Mouse (Mus musculus) forebrain, embryonic 10.5 days (tissue): Measurements from ENCODE around the gene Runx2. TPM values are rescaled to one million over a fixed set of nuclear protein-coding genes. Genes with fewer than 3 reads are reported as not detected.

ENCODE experiments used
- DNase-seq: peaks from one replicate; pipeline ENCODE4 v3.0.0-alpha.2; 2017; ENCODE audit warnings: low spot score; ENCODE audit errors: extremely low spot score
- H3K27ac ChIP-seq: fragments of 300-500 bp; sonication (generic); 2 replicates; pipeline ENCODE4 v1.5.1; 2016; ENCODE audit warnings: mild to moderate bottlenecking
- H3K27me3 ChIP-seq: fragments of 300-500 bp; sonication (generic); 2 replicates; pipeline ENCODE4 v1.6.1; 2016; ENCODE audit warnings: mild to moderate bottlenecking; ENCODE audit not compliant: poor library complexity, severe bottlenecking
- H3K36me3 ChIP-seq: fragments of 300-500 bp; sonication (generic); replicated peaks from 2 replicates; pipeline ENCODE4 v1.6.1; 2016; ENCODE audit warnings: mild to moderate bottlenecking, moderate library complexity
- H3K4me1 ChIP-seq: fragments of 300-500 bp; sonication (generic); 2 replicates; pipeline ENCODE4 v1.6.1; 2016
- H3K4me3 ChIP-seq: fragments of 300-500 bp; sonication (generic); 2 replicates; pipeline ENCODE4 v1.5.1; 2016; ENCODE audit warnings: mild to moderate bottlenecking, moderate library complexity
- H3K9me3 ChIP-seq: fragments of 300-500 bp; sonication (generic); 2 replicates; pipeline ENCODE4 v1.6.1; 2016; ENCODE audit warnings: mild to moderate bottlenecking, moderate library complexity
- WGBS: fragments of 180-500 bp; shearing (Covaris S2); methylation state at CpG from one replicate; pipeline ENCODE4 v1.1.7; 2016; 5-methylcytosine and 5-hydroxymethylcytosine counted together
- polyA plus RNA-seq: library from polyadenylated mRNA; unstranded; fragments of >200 nt; fragmentation: Nextera tagmentation; extraction: Ambion mirVana; gene quantifications from 2 replicates; pipeline ENCODE4 v1.2.1, GENCODE M21; 2016

The Runx2 gene
- 0.27 and 0.30 TPM in 2 replicates for polyA plus RNA-seq

DNA sequence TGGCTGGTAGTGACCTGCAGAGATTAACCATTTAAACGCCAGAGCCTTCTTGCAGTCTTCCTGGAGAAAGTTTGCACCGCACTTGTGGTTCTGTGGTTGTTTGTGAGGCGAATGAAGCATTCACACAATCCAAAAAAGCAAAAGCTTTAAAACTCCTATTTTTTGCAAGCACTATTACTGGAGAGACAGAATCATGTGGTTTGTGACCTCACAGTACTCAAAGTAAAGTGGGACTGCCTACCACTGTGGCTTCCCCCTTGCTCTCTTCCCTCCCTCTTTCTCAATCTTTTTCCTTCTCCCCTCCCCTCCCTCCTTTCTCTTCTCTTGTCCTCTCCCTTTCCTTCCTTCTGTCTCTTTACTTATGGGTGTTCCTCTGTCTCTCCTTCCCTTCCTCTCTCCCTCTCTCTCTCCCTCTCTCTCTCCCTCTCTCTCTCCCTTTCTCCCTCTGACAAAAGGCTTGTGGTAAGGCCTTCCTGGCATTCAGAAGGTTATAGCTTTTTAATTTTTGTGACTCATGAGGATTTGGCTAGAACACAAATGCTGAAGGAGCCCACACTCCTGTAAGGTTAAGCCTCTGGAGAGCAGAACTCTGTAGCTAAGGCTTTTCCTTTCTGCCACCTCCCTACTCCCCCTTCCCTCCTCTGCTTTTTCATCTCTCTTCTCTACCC is at the start of gene Runx2:
Gene Runx2, minus strand, starts transcription at position 290 of the 668 bp plus-strand sequence.
- DNase-seq = no peak
- Histone ChIP-seq H3K4me3 (no peak within 1 kb of the TSS), H3K27ac (no peak within 1 kb of the TSS), H3K9me3 (no peaks in the 10 kb centered on the region), H3K36me3 (no peaks in the 10 kb centered on the region), H3K4me1 (peaks cover 14% of the 10 kb centered on the region), H3K27me3 (no peaks in the 10 kb centered on the region)
- WGBS = 21% methylated on average over 3 of the region's 3 CpGs

- WGBS = 93% methylated on average over 6 of the region's 6 CpGs
- H3K4me1 ChIP-seq = no peaks in the 10 kb centered on the region
- no peak for DNase-seq
- H3K27ac ChIP-seq = no peak overlapping the region
- no peaks in the 10 kb centered on the region for H3K27me3 ChIP-seq
- no peaks in the 10 kb centered on the region for H3K9me3 ChIP-seq
- H3K36me3 ChIP-seq = no peaks in the 10 kb centered on the region
- no peak overlapping the region for H3K4me3 ChIP-seq
These were observed 48.6 kb upstream of the Runx2 start for GRCm38 (mm10) chr17:44863165-44863564.

GRCm38 (mm10) chr17:44842184-44842583 is 27.6 kb upstream of the Runx2 start:
- Histone ChIP-seq H3K27ac (no peak overlapping the region), H3K36me3 (no peaks in the 10 kb centered on the region), H3K4me3 (no peak overlapping the region), H3K9me3 (no peaks in the 10 kb centered on the region), H3K4me1 (no peaks in the 10 kb centered on the region), H3K27me3 (no peaks in the 10 kb centered on the region)
- WGBS = 90% methylated on average over 4 of the region's 4 CpGs
- DNase-seq = no peak

DNA sequence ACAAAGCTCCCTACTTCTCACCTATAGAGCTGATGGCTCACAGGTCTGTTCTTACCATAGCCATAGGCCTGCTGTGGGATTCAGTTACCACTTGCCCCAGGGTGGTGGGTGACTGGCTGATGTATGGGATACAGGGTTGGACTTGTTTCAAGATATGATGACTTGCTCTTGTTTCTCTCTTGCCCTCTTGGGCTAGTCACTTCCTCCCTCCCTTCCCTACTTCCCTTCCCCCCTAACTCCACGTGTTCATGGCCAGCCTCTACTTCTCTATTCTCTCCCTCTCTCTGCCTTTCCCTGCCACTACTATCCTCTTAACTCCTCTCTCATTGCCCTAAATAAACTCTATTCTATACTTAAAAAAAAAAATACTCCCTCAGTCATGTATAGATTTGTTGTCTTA is 16.6 kb upstream of the Runx2 start:
- Histone ChIP-seq H3K27me3 (no peaks in the 10 kb centered on the region), H3K36me3 (no peaks in the 10 kb centered on the region), H3K9me3 (no peaks in the 10 kb centered on the region), H3K4me3 (no peak overlapping the region), H3K27ac (no peak overlapping the region), H3K4me1 (no peaks in the 10 kb centered on the region)
- WGBS = 64% methylated on average over 1 of the region's 1 CpGs
- DNase-seq = no peak

- no peak for DNase-seq
- Histone ChIP-seq H3K9me3 (no peaks in the 10 kb centered on the region), H3K4me1 (no peaks in the 10 kb centered on the region), H3K36me3 (no peaks in the 10 kb centered on the region), H3K27me3 (no peaks in the 10 kb centered on the region), H3K27ac (no peak overlapping the region), H3K4me3 (no peak overlapping the region)
- 91% methylated on average over 3 of the region's 3 CpGs for WGBS
These were observed 15.0 kb upstream of the Runx2 start for GRCm38 (mm10) chr17:44829587-44829986.

GRCm38 (mm10) chr17:44827964-44828363 is 13.4 kb upstream of the Runx2 start:
- Histone ChIP-seq H3K4me1 (no peaks in the 10 kb centered on the region), H3K4me3 (no peak overlapping the region), H3K9me3 (no peaks in the 10 kb centered on the region), H3K36me3 (no peaks in the 10 kb centered on the region), H3K27me3 (no peaks in the 10 kb centered on the region), H3K27ac (no peak overlapping the region)
- DNase-seq = no peak
- 86% methylated on average over 4 of the region's 4 CpGs for WGBS

GRCm38 (mm10) chr17:44827124-44827523 is 12.5 kb upstream of the Runx2 start:
- H3K36me3 ChIP-seq = no peaks in the 10 kb centered on the region
- 87% methylated on average over 3 of the region's 3 CpGs for WGBS
- no peak overlapping the region for H3K4me3 ChIP-seq
- H3K27me3 ChIP-seq = no peaks in the 10 kb centered on the region
- no peak for DNase-seq
- H3K4me1 ChIP-seq = no peaks in the 10 kb centered on the region
- H3K9me3 ChIP-seq = no peaks in the 10 kb centered on the region
- no peak overlapping the region for H3K27ac ChIP-seq

DNA sequence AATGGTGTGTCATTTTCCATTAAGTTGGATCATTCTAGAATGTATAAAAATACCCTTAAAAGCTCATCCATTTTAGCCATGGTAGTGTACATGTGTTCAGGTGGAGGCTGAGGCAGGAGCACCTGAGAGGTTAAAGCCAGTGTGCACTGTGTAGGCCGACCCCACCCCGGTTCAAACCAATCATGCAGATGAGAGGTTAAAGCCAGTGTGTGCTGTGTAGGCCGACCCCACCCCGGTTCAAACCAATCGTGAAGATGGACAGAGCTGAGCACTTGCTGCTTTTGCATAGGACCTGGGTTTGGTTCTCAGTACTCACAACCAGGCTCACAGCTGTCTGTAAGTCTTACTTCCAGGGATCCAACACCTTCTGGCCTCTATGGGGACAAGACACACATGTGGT is 7.3 kb upstream of the Runx2 start:
- Histone ChIP-seq H3K9me3 (no peaks in the 10 kb centered on the region), H3K4me1 (no peaks in the 10 kb centered on the region), H3K27me3 (no peaks in the 10 kb centered on the region), H3K4me3 (no peak overlapping the region), H3K36me3 (no peaks in the 10 kb centered on the region), H3K27ac (no peak overlapping the region)
- 85% methylated on average over 5 of the region's 5 CpGs for WGBS
- no peak for DNase-seq

GRCm38 (mm10) chr17:44819816-44820215 is 5.2 kb upstream of the Runx2 start:
- no peaks in the 10 kb centered on the region for H3K9me3 ChIP-seq
- 85% methylated on average over 4 of the region's 4 CpGs for WGBS
- H3K27ac ChIP-seq = no peak overlapping the region
- no peaks in the 10 kb centered on the region for H3K27me3 ChIP-seq
- no peak overlapping the region for H3K4me3 ChIP-seq
- no peak for DNase-seq
- H3K4me1 ChIP-seq = peaks cover 5% of the 10 kb centered on the region
- H3K36me3 ChIP-seq = no peaks in the 10 kb centered on the region

DNA sequence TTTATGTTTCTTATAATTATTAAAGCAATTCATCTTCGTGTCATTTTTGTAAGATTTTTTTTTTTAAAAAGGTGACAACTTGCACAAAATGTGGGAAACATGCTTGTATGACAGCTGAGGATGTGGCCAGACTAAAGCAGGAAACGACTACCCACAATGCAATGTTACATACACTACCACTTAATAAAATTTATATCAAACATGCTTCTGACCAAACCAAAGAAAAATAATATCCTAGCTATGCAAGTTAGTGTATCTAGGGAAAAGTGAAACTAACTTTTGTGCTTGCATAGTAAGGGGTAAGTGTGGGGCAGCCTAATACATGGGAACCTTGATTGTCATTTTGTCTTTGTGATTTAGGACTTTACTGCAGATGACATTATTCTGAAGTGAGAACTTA is 4.2 kb upstream of the Runx2 start:
- 89% methylated on average over 2 of the region's 2 CpGs for WGBS
- Histone ChIP-seq H3K4me1 (peaks cover 14% of the 10 kb centered on the region), H3K36me3 (no peaks in the 10 kb centered on the region), H3K27ac (no peak overlapping the region), H3K4me3 (no peak overlapping the region), H3K9me3 (no peaks in the 10 kb centered on the region), H3K27me3 (no peaks in the 10 kb centered on the region)
- no peak for DNase-seq

- H3K4me1 ChIP-seq = no peaks in the 10 kb centered on the region
- H3K4me3 ChIP-seq = no peak overlapping the region
- DNase-seq = no peak
- H3K27ac ChIP-seq = no peak overlapping the region
- H3K27me3 ChIP-seq = no peaks in the 10 kb centered on the region
- WGBS = 86% methylated on average over 1 of the region's 1 CpGs
- H3K36me3 ChIP-seq = no peaks in the 10 kb centered on the region
- H3K9me3 ChIP-seq = no peaks in the 10 kb centered on the region
These were observed 7.6 kb downstream of the Runx2 start for GRCm38 (mm10) chr17:44807031-44807430.

DNA sequence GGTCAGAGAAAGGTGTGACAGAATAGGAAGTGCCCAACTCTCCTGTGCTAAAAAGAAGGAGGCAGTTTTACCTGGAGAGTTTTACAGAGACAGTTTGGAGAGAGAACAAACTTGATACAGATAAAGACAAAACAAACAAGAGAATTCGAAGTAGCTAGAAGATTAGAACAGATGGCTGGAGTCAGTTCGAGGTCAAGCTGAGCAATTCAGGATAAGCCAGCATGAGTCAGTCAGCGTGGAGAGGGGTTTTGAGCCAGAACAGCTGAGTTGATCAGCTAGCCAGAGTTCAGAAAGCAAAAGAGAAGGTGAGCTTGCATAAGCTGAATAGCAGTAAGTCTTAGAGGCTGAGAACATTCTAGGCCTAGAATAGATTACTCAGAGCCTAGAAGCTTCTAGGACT is 17.3 kb downstream of the Runx2 start:
- H3K9me3 ChIP-seq = no peaks in the 10 kb centered on the region

GRCm38 (mm10) chr17:44792218-44792917 is 22.2 kb downstream of the Runx2 start:
- Histone ChIP-seq H3K4me3 (no peak overlapping the region), H3K36me3 (peaks cover 10% of the 10 kb centered on the region), H3K9me3 (no peaks in the 10 kb centered on the region; the same call in 1 of the 2 replicates), H3K27ac (no peak overlapping the region), H3K27me3 (no peaks in the 10 kb centered on the region), H3K4me1 (peaks cover 12% of the 10 kb centered on the region)
- no peak for DNase-seq
- WGBS = 92% methylated on average over 12 of the region's 12 CpGs

More for the DNA sequence above, 17.3 kb downstream of the Runx2 start:
- H3K27me3 ChIP-seq = no peaks in the 10 kb centered on the region
- WGBS = 61% methylated on average over 3 of the region's 3 CpGs
- no peak for DNase-seq
- no peaks in the 10 kb centered on the region for H3K4me1 ChIP-seq
- no peak overlapping the region for H3K27ac ChIP-seq
- H3K4me3 ChIP-seq = no peak overlapping the region
- no peaks in the 10 kb centered on the region for H3K36me3 ChIP-seq
